Mouse (Mus musculus) thymus, postnatal 36 days (tissue): Measurements from ENCODE around the gene Nr2c2ap.

Source experiments
- DNase-seq, 2 experiments: peaks; one replicate each; pipeline ENCODE4 v3.0.0; 2022; ENCODE audit warnings: mixed read lengths in 2 of 2

Gene Nr2c2ap

DNA sequence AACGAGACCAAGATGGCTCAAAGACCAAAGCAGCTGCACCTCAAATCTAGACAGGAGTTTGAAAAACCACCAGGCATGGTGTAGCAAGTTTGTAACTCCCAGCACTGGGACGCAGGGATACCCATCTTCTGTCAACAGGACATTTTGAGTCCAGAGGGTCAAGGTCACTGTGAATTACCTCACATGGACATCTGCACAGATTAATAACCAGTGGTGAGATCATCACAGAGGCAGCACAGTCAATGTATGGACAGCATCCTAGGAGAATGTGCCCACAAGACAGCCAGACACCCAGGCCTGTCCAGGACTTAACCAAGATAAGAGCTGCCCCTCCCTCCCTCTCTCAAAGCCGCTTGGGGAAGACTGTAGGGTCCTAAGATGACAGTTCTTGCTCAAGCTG is 39.0 kb downstream of the Nr2c2ap start:
- DNase-seq: no peak

DNA sequence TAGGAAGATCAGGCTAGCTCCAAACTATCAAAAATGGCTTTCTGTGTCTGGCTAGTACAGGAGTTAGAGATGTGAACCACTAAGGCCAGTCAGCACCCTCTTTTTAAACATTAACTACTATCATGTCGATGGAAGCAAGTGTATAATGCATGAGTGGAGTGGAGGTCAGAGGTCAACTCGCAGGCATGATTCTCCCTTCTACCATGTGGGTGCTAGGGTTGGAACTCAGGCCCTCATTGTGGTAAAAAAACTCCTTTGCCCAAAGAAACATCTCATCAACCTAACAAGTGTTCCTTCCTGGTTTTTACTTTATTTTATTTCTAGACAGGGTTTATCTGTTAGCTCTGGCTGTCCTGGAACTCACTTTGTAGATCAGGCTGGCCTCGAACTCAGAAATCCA is 39.6 kb downstream of the Nr2c2ap start:
- DNase-seq: no peak

GRCm38 (mm10) chr8:70171240-70171639 is 40.1 kb downstream of the Nr2c2ap start:
- no peak for DNase-seq

- DNase-seq: peak; percentile 85 to 91
Measured at GRCm38 (mm10) chr8:70172043-70172681, 41.0 kb downstream of the Nr2c2ap start, which contains the start of gene Tmem161a. Gene Tmem161a (plus strand): TSS chr8:70172356.

- no peak for DNase-seq
Measured at GRCm38 (mm10) chr8:70173320-70173719, 42.2 kb downstream of the Nr2c2ap start.

GRCm38 (mm10) chr8:70174079-70174478 is 42.9 kb downstream of the Nr2c2ap start:
- no peak for DNase-seq

- no peak for DNase-seq
Measured at GRCm38 (mm10) chr8:70178231-70178630, 47.1 kb downstream of the Nr2c2ap start.

GRCm38 (mm10) chr8:70179082-70179481 is 47.9 kb downstream of the Nr2c2ap start:
- no peak for DNase-seq

DNA sequence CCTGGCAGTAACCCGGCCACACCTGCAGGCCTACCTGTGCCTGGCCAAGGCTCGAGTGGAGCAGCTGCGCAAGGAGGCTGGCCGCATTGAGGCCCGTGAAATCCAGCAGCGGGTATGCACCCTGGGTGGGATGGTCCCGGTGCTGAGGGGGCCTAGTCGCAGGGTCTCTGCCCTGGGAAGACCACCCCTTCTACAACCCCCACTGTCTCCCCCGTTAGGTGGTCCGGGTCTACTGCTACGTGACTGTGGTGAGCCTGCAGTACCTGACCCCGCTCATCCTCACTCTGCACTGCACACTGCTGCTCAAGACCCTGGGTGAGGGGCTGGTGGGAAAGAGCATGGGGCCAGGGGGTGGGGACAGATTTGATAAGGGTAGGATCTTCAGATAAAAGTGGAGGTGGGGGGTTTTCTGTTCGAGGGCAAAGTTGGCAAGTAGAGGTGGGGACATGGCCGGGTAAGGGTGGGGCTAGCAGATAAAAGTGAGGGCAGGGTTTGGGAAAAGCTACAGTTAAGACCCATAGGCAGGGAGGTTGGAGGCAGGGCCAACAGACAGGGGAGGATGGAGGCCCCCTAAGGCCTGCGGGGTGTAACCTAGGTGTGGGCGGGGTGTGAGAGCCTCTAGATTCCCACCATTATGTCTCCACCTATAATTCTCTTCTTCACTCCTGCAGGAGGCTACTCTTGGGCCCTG is 50.2 kb downstream of the Nr2c2ap start:
- DNase-seq: no peak

DNA sequence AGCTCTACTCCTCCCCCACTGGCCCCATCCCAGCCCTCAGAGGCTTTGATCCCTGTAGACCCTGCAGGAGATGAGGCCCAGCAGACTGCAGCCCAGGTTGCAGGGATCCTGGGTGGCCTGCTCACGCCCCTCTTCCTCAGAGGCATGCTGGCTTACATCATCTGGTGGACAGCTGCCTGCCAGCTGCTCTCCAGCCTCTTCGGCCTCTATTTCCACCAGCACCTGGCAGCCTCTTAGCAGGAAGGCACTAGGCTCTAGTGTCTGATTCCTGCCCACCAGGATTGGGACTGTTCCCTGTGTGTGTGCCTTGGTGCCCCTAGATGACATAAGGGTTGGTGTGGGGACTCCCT is 50.7 kb downstream of the Nr2c2ap start:
- no peak for DNase-seq

GRCm38 (mm10) chr8:70183194-70183593 is 52.1 kb downstream of the Nr2c2ap start:
- no peak for DNase-seq
